Mouse (Mus musculus): Measurements from ENCODE around the gene Ndufab1.

GRCm38 (mm10) chr7:122126946-122127345, 25.3 kb upstream of the Ndufab1 start:
- TF ChIP-seq NRF1 (IDR thresholded peaks at IDR 0.05; ENCODE audit: insufficient read depth, low read depth, low read length, poor library complexity, severe bottlenecking) (no peak), POLR2A (IDR thresholded peaks at IDR 0.05; ENCODE audit: control insufficient read depth in 1 of 2, insufficient read depth in 1 of 2, low read depth in 1 of 2, low read length in 2 of 2, poor library complexity in 1 of 2) (no peak), CTCF (IDR thresholded peaks at IDR 0.05 in 2 of 3, conservative IDR thresholded peaks at IDR 0.05 in 1 of 3; ENCODE audit: control insufficient read depth in 1 of 3, insufficient read depth in 1 of 3, low read depth in 2 of 3, low read length in 3 of 3, poor library complexity in 1 of 3, severe bottlenecking in 1 of 3) (no peak)
